Mouse (Mus musculus) skeletal muscle tissue, postnatal 0 days (tissue): ENCODE measurements around the gene Inhbe. TPM values are rescaled to one million over a fixed set of nuclear protein-coding genes. Genes with fewer than 3 reads are reported as not detected.

ENCODE experiments used
- polyA plus RNA-seq: library from polyadenylated mRNA; unstranded; fragments of >200 nt; fragmentation: Nextera tagmentation; extraction: Ambion mirVana; gene quantifications from 2 replicates; pipeline ENCODE4 v1.2.1, GENCODE M21; 2015

Inhbe gene
- not detected in 2 replicates for polyA plus RNA-seq

GRCm38 (mm10) chr10:127353909-127354895, at the start of gene Inhbe:
TSS of gene Inhbe (minus strand) at chr10:127354411.

GRCm38 (mm10) chr10:127380251-127380691, 26.1 kb upstream of the Inhbe start, which contains the start of gene R3hdm2:
TSS of gene R3hdm2 (plus strand) at chr10:127380327.

GRCm38 (mm10) chr10:127369834-127370820, 15.9 kb upstream of the Inhbe start, which contains the start of gene Inhbc:
TSS of gene Inhbc (minus strand) at chr10:127370431.

GRCm38 (mm10) chr10:127341891-127342639, 12.1 kb downstream of the Inhbe start, which contains the start of gene Gli1:
TSS of gene Gli1 (minus strand) at chr10:127341974.

DNA sequence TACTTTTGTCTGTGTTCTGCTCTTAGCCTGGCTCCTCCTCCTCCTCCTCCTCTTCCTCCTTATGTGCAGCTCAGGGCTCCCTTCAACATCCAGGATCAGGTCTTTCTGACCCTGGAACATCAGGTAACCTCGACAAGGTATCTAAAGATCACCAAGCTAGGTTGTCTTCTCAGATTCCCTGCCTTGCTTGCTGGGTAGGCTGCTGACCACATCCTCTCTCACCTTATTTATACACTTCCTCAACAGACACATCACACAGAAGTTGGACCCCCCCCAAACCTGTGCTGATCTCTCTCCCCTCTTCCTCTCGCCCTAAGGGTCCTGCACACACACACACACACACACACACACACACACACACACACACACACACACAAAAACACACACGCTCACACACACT, 32.6 kb downstream of the Inhbe start, which contains the start of gene Arhgap9:
Arhgap9 (plus strand) TSS at position 344 of the 400 bp plus-strand sequence.

DNA sequence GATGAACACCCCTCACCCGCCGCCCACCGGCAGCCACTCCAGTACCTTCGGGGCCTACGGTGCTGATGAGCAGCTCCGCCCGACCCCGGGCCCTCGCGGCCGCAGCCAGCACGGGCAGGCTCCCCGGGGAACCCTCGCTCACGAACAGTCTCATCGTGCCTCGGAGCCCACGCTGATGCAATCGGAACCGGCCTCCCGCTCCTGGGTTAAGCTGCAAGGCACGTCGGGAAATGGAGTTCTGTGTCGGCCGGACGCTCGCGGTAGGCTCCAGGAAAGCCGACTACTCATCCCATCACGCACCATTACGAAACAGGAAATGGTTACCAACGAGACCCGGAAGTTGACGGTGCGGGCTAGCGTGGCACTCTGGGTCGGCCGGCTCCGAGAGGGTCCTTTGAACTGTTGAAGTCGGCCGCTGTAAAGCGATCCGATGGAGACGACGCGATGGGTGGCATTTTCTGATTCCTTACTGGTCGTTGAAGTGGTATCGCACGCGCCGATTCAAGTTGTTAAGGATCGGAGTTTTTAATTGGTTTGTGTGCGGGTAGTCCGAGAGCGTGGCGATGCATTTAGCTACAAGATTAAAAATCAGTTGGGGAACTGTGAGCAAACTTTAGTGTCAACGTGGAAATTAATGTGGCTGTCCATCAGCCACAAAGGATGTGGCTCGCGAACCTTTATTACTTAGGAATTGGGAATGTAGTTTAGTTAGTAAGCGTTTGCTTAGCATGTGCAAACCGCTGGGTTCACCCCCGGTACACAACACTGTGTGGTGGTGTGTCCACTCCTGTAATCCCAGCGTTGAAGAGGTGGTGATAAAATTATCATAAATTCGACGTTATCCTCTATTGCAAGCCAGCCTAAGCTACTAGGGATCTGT, 42.5 kb downstream of the Inhbe start, which contains the start of gene Mars:
Mars (minus strand) TSS at position 311 of the 880 bp plus-strand sequence.

Other genes starting within 250 kb of the Inhbe start
- 36.3 and 44.1 TPM in 2 replicates for gene Os9, start 233.3 kb downstream of the Inhbe start, polyA plus RNA-seq
- gene B4galnt1, start 189.2 kb downstream of the Inhbe start, polyA plus RNA-seq, result 1.1 and 1.8 TPM in 2 replicates
- gene Slc26a10, start 173.8 kb downstream of the Inhbe start, polyA plus RNA-seq, result 1.7 and 2.8 TPM in 2 replicates
- 20.1 and 22.7 TPM in 2 replicates for gene Arhgef25, start 164.3 kb downstream of the Inhbe start, polyA plus RNA-seq
- 30.4 and 37.8 TPM in 2 replicates for gene Dtx3, start 158.7 kb downstream of the Inhbe start, polyA plus RNA-seq
- gene Pip4k2c, start 142.8 kb downstream of the Inhbe start, polyA plus RNA-seq, result 7.4 and 9.7 TPM in 2 replicates
- 0.39 and 0.58 TPM in 2 replicates for gene Kif5a, start 91.1 kb downstream of the Inhbe start, polyA plus RNA-seq
- gene Dctn2, start 88.0 kb downstream of the Inhbe start, polyA plus RNA-seq, result 134 and 144 TPM in 2 replicates
- 7.5 and 7.8 TPM in 2 replicates for gene Mbd6, start 65.4 kb downstream of the Inhbe start, polyA plus RNA-seq
- 62.6 and 65.6 TPM in 2 replicates for gene Mars, start 42.6 kb downstream of the Inhbe start, polyA plus RNA-seq
- gene Arhgap9, start 32.4 kb downstream of the Inhbe start, polyA plus RNA-seq, result 3.8 and 5.7 TPM in 2 replicates
- 2.0 and 2.2 TPM in 2 replicates for gene Gli1, start 12.4 kb downstream of the Inhbe start, polyA plus RNA-seq
- not detected in 2 replicates for gene Inhbc, start 16.0 kb upstream of the Inhbe start, polyA plus RNA-seq
- gene R3hdm2, start 25.9 kb upstream of the Inhbe start, polyA plus RNA-seq, result 19.0 and 21.7 TPM in 2 replicates
- 123 and 126 TPM in 2 replicates for gene Stac3, start 147.3 kb upstream of the Inhbe start, polyA plus RNA-seq
- gene Ndufa4l2, start 160.6 kb upstream of the Inhbe start, polyA plus RNA-seq, result 28.6 and 40.9 TPM in 2 replicates
- gene Shmt2, start 168.0 kb upstream of the Inhbe start, polyA plus RNA-seq, result 28.6 and 34.5 TPM in 2 replicates
- gene Nxph4, start 180.1 kb upstream of the Inhbe start, polyA plus RNA-seq, result 2.0 and 2.1 TPM in 2 replicates